Mouse (Mus musculus) neural tube, embryonic 13.5 days (tissue): ENCODE measurements at regions not wholly inside any gene's neighbourhood (a gene's known extent, or its start where the extent isn't known, plus 50 kb on each side); places are given as distances from the start of the nearest gene placed in this dataset.
A peak's percentile ranks its signal among the peaks of the same experiment; 100 is the strongest.
"Not testable (repeated sequence)": the region's sequence is repeated elsewhere in the genome, so short reads cannot be mapped to it uniquely, and the experiment has no call there.

Experiments used
- ATAC-seq: fragments of 200-750 bp; cut with Nextera tagmentation; 2 replicates; pipeline ENCODE4 v1.8.0; 2017; ENCODE audit warnings: low read depth, mild to moderate bottlenecking, moderate TSS enrichment, moderate library complexity
- H3K27ac ChIP-seq: fragments of 300-500 bp; sonication (generic); replicated peaks from 2 replicates; pipeline ENCODE4 v1.5.1; 2015; ENCODE audit warnings: moderate library complexity, mild to moderate bottlenecking, inconsistent platforms
- H3K27me3 ChIP-seq: fragments of 300-500 bp; sonication (generic); 2 replicates; pipeline ENCODE4 v1.6.1; 2015; ENCODE audit warnings: mild to moderate bottlenecking, inconsistent platforms
- H3K36me3 ChIP-seq: fragments of 300-500 bp; sonication (generic); 2 replicates; pipeline ENCODE4 v1.6.1; 2015; ENCODE audit warnings: mild to moderate bottlenecking, inconsistent platforms
- H3K4me1 ChIP-seq: fragments of 300-500 bp; sonication (generic); replicated peaks from 2 replicates; pipeline ENCODE4 v1.6.1; 2015; ENCODE audit warnings: inconsistent platforms
- H3K4me2 ChIP-seq: fragments of 300-500 bp; sonication (generic); 2 replicates; pipeline ENCODE4 v1.6.1; 2015; ENCODE audit warnings: inconsistent platforms, mild to moderate bottlenecking, moderate library complexity
- H3K4me3 ChIP-seq: fragments of 300-500 bp; sonication (generic); 2 replicates; pipeline ENCODE4 v1.5.1; 2015; ENCODE audit warnings: mild to moderate bottlenecking, inconsistent platforms
- H3K9ac ChIP-seq: fragments of 300-500 bp; sonication (generic); 2 replicates; pipeline ENCODE4 v1.6.1; 2015; ENCODE audit warnings: moderate library complexity, mild to moderate bottlenecking, inconsistent platforms
- H3K9me3 ChIP-seq: fragments of 300-500 bp; sonication (generic); 2 replicates; pipeline ENCODE4 v1.6.1; 2016; ENCODE audit warnings: inconsistent platforms
- WGBS: fragments of 180-500 bp; shearing (Covaris S2); methylation state at CpG from one replicate; pipeline ENCODE4 v1.1.7; 2015; 5-methylcytosine and 5-hydroxymethylcytosine counted together

- H3K4me2 ChIP-seq, result no peak overlapping the region
- WGBS, result 84% methylated on average over 4 of the region's 4 CpGs
These were observed 612.1 kb downstream of the Cypt12 start for GRCm38 (mm10) chr3:18560282-18560785.

DNA sequence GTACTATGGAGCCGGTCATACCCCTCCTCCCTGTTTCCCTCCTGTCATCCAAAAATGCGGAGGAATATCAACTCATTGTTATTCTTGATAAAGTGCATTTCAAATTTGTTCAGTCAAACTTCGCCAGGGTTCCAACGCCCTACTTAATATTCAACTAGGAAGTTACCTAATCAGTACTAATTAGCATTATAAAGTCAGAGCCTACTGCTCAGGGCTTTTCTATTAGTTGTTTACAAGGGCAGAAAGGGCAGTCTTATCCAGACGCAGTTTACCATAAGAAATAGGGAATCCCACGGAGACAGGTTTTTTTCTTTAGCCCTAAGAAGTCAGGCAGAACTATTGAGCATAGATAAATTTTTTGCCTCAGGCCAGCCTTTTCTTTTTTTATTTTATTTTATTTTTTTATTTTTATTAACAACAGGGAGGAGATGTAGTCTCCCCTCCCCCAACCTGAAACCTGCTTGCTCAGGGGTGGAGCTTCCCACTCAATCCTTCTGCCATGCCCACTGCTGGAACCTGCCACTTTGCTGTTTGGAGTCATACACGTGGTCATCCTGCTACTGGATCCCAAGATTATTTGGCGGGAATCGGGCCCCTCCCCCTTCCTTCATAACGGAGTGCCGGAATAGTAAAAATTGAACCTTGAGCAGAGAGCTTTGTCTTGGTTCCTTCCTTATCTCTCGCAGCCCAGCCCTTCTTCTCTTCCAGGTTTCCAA, 632.9 kb downstream of the Cypt12 start:
- whole genome bisulfite sequencing, result 69% methylated on average over 12 of the region's 12 CpGs
- H3K4me1 ChIP-seq, H3K9me3 ChIP-seq, H3K4me3 ChIP-seq, H3K36me3 ChIP-seq, H3K9ac ChIP-seq, H3K27ac ChIP-seq, H3K27me3 ChIP-seq, ATAC-seq, H3K4me2 ChIP-seq: not testable (repeated sequence)

More at GRCm38 (mm10) chr3:18560282-18560785, 612.1 kb downstream of the Cypt12 start:
- Histone ChIP-seq H3K9ac (no peak overlapping the region), H3K27me3 (no peaks in the 10 kb centered on the region), H3K9me3 (no peaks in the 10 kb centered on the region), H3K27ac (no peak overlapping the region), H3K36me3 (no peaks in the 10 kb centered on the region), H3K4me3 (no peak overlapping the region), H3K4me1 (no peaks in the 10 kb centered on the region)
- no peak for ATAC-seq

DNA sequence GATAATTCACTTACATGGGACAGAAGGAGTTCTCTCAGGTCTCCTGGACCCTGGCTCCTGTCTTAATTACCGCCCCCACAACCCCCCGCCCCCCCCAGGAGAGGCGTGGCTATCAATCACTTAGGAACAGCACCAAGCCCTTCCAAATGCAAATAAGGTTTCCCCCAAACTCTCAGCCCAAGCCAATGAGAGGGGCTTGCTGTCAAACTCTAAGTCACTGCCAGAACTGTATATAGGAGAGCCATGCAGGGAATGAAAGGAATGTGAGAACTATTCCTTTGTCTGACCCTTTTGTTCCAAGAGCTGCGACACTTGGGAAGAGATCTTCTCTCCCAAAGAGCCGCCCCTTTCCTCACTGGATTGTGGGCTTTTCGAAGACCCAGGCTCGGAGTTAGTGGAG, 672.4 kb downstream of the Cypt12 start:
- no peak overlapping the region for H3K27ac ChIP-seq
- H3K4me1 ChIP-seq, result peaks cover 32% of the 10 kb centered on the region
- no peaks in the 10 kb centered on the region for H3K9me3 ChIP-seq
- no peak overlapping the region for H3K4me3 ChIP-seq
- 10% methylated on average over 7 of the region's 7 CpGs for WGBS
- no peak for ATAC-seq
- no peak overlapping the region for H3K4me2 ChIP-seq
- no peaks in the 10 kb centered on the region for H3K27me3 ChIP-seq
- H3K36me3 ChIP-seq, result no peaks in the 10 kb centered on the region
- H3K9ac ChIP-seq, result no peak overlapping the region

- no peak overlapping the region for H3K4me3 ChIP-seq
- 2% methylated on average over 4 of the region's 4 CpGs for WGBS
- peak; percentile 48 for ATAC-seq
- peaks cover 41% of the 10 kb centered on the region for H3K4me1 ChIP-seq
- H3K36me3 ChIP-seq, result no peaks in the 10 kb centered on the region
- H3K4me2 ChIP-seq, result peak overlapping the region; percentile 63
- peak overlapping the region; percentile 79 for H3K27ac ChIP-seq
- no peaks in the 10 kb centered on the region for H3K9me3 ChIP-seq
- peak overlapping the region; percentile 62; the same call in 1 of the 2 replicates for H3K9ac ChIP-seq
- 0 out of 2 replicates have a peak, but pooled peaks cover 6% of the 10 kb centered on the region for H3K27me3 ChIP-seq
These were observed 675.7 kb downstream of the Cypt12 start for GRCm38 (mm10) chr3:18623831-18624304.

GRCm38 (mm10) chr3:18624381-18625145, 676.4 kb downstream of the Cypt12 start:
- Histone ChIP-seq H3K4me1 (peaks cover 41% of the 10 kb centered on the region), H3K9me3 (no peaks in the 10 kb centered on the region), H3K27ac (peak overlapping the region; percentile 79), H3K27me3 (0 out of 2 replicates have a peak, but pooled peaks cover 6% of the 10 kb centered on the region), H3K9ac (peak overlapping the region; percentile 62), H3K4me3 (peak overlapping the region; percentile 39), H3K4me2 (peak overlapping the region; percentile 63), H3K36me3 (no peaks in the 10 kb centered on the region)
- ATAC-seq, result peak; percentile 57; the same call in 1 of the 2 replicates
- WGBS, result 4% methylated on average over 10 of the region's 10 CpGs

DNA sequence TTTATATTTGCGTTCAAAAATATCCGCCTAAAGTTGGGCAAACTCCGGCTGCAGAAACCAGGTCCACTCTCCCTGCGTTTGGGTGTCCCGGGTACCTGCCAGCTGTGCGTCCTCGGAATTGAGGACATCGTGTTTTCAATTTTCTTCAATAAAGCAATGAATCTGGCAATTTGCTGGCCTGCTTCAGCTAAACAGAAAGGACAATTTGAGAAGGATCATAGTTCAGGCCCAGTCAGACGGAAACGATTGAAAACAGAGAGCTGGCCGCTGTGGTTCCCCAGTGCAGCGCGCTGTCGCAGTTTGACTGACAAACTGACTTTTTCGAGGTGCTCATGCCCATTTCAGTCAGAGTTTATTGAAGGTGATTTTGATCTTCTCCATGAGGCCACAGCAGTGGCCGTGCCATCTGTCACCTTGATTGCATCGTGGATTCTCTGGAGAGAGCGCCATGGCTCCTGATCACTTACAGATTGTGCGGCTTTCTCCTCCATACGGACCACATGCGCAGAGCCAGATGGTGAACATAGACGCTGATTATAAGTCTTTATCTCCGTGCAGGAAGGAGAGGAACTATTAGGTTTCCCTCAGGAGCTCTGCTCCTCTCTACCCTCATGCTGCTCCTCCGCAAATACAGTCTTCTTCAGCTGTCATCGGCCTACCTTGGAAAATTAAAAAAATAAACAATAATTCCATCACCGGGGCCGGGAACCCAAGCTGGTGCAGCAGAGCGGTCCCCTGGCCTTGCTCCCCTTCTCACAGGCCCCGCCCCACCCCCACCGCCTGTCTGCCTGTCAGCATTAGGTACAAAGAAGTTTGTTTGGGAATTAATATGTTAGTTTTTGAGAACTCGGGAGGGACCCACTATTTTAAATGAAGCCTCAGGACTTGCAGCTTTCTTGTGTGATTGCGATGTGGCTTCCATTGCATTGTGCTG, 677.5 kb downstream of the Cypt12 start:
- ATAC-seq, result peak; percentile 87
- 0 out of 2 replicates have a peak, but pooled peaks cover 6% of the 10 kb centered on the region for H3K27me3 ChIP-seq
- H3K4me1 ChIP-seq, result peaks cover 39% of the 10 kb centered on the region
- WGBS, result 3% methylated on average over 32 of the region's 32 CpGs
- no peaks in the 10 kb centered on the region for H3K36me3 ChIP-seq
- H3K9me3 ChIP-seq, result no peaks in the 10 kb centered on the region
- peak overlapping the region; percentile 63 for H3K4me2 ChIP-seq
- H3K4me3 ChIP-seq, result peak overlapping the region; percentile 39
- H3K9ac ChIP-seq, result peak overlapping the region; percentile 62
- peak overlapping the region; percentile 79 for H3K27ac ChIP-seq

DNA sequence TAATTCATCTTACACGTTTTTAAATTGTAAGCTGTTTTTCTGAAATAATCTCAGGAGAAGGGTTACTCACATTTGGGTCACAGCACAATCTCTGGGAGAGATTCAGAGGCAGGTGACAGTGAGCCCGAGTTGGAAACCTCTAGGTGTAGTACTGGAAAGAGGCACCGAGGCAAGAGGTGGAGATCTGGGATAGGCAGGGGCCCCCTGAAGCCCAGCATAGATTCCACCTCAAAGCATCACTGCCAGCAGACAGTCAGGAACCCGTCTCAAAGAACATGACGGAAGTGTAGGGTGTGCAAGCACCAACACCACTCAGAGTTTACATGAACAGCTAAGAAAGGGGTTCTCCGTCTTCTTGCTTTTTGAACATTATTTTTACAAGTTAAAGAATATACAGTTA, 678.2 kb downstream of the Cypt12 start:
- Histone ChIP-seq H3K4me1 (peaks cover 36% of the 10 kb centered on the region), H3K4me2 (peak overlapping the region; percentile 63), H3K9ac (peak overlapping the region; percentile 62; the same call in 1 of the 2 replicates), H3K4me3 (peak overlapping the region; percentile 39; the same call in 1 of the 2 replicates), H3K27ac (peak overlapping the region; percentile 79), H3K9me3 (no peaks in the 10 kb centered on the region), H3K27me3 (0 out of 2 replicates have a peak, but pooled peaks cover 6% of the 10 kb centered on the region), H3K36me3 (no peaks in the 10 kb centered on the region)
- 41% methylated on average over 6 of the region's 6 CpGs for WGBS
- no peak for ATAC-seq

DNA sequence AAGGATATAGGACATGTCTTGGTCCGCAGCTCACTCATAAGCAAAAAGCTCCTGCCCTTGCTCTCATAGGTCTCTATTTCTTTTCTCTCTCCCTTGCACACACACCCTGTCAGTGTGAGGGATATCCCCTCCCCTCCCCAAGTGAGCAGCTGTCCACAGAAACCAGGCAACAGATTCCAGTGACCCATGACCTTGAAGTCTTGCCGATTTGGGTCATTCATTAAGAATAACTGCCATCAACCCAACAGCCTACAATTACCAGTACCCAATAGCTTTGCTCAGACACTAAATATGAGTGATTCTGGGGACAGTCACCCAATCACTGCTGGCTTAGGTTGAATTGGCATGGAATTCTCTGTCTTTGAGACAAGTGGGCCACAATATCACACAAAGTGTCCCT, 678.6 kb downstream of the Cypt12 start:
- H3K9ac ChIP-seq, result no peak overlapping the region
- no peak overlapping the region for H3K4me3 ChIP-seq
- 57% methylated on average over 2 of the region's 2 CpGs for WGBS
- H3K4me1 ChIP-seq, result peaks cover 36% of the 10 kb centered on the region
- ATAC-seq, result no peak
- no peaks in the 10 kb centered on the region for H3K9me3 ChIP-seq
- no peaks in the 10 kb centered on the region for H3K36me3 ChIP-seq
- no peak overlapping the region for H3K27ac ChIP-seq
- 0 out of 2 replicates have a peak, but pooled peaks cover 6% of the 10 kb centered on the region for H3K27me3 ChIP-seq
- no peak overlapping the region for H3K4me2 ChIP-seq

DNA sequence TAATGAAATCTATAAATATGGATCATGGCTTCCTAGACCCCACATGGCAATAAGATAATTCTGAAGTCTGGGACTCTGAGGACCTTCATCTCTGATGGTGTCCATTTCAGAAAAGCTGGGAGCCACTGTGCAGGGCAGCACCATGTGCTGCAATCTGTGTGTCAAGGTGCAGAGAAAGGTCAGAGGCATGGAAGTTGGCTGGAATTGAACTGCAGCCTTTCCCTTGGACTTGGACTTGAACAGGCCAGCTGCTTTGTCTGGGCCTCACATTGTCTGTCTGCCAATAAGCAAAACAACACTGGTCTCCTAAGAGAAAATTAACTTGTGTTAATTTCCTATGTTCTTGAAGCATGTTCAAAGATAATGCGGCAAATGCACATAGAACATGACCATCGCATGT, 681.0 kb downstream of the Cypt12 start:
- H3K36me3 ChIP-seq, result no peaks in the 10 kb centered on the region

DNA sequence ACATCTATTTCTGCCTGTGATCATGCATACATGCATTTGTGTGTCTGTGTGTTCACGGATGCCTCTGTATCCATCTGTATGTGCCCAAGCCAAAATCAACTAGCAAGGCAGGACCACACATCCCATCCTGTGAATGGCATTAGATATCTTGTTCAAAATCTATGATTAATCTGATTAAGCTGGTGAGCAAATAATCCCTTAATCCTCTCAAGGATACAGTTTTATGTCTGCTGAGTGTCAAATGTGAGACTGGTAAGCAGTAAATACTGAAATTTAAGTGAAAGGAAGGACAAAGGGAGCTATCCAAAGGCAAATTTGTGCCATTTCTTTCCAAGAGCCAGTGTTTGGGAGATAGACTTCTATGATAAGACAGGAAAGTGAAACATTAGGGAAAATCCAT, 683.4 kb downstream of the Cypt12 start:
- Histone ChIP-seq H3K9ac (no peak overlapping the region), H3K27ac (no peak overlapping the region), H3K4me3 (no peak overlapping the region), H3K9me3 (no peaks in the 10 kb centered on the region), H3K27me3 (0 out of 2 replicates have a peak, but pooled peaks cover 6% of the 10 kb centered on the region), H3K4me1 (no peaks in the 10 kb centered on the region), H3K4me2 (no peak overlapping the region), H3K36me3 (no peaks in the 10 kb centered on the region)
- no peak for ATAC-seq
- WGBS, result 92% methylated on average over 1 of the region's 1 CpGs

More for the DNA sequence above, 681.0 kb downstream of the Cypt12 start:
- no peak overlapping the region for H3K9ac ChIP-seq
- WGBS, result 96% methylated on average over 2 of the region's 2 CpGs
- ATAC-seq, result no peak
- H3K27me3 ChIP-seq, result 0 out of 2 replicates have a peak, but pooled peaks cover 6% of the 10 kb centered on the region
- no peaks in the 10 kb centered on the region for H3K9me3 ChIP-seq
- no peak overlapping the region for H3K27ac ChIP-seq
- peaks cover 22% of the 10 kb centered on the region for H3K4me1 ChIP-seq
- H3K4me2 ChIP-seq, result no peak overlapping the region
- H3K4me3 ChIP-seq, result no peak overlapping the region

- H3K4me2 ChIP-seq, result no peak overlapping the region
- H3K36me3 ChIP-seq, result no peaks in the 10 kb centered on the region
- no peaks in the 10 kb centered on the region for H3K9me3 ChIP-seq
- H3K9ac ChIP-seq, result no peak overlapping the region
- no peak overlapping the region for H3K27ac ChIP-seq
- no peaks in the 10 kb centered on the region for H3K27me3 ChIP-seq
- no peaks in the 10 kb centered on the region for H3K4me1 ChIP-seq
- ATAC-seq, result no peak
- no peak overlapping the region for H3K4me3 ChIP-seq
These were observed 686.6 kb downstream of the Cypt12 start for GRCm38 (mm10) chr3:18634855-18635254.
